Mouse (Mus musculus): Measurements from ENCODE around the gene Kcnk5.

DNA sequence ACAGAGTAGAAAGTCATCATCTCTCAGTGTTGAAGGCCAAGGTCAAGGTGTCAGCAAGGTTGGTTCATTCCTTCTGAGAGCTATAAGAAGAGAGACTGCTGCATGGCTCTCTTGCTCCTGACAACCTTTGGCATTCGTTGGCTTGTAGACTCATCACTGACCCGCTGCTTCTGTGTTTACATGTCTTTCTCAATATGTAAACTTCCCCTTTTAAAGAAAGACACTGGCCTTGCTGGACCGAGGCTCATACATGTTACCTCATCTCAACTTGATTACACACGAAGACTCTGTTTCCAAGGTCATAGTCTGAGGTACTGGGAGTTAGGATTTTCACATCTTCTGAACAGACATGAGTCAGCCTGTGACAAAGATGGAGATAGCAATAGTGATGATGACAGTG lies 24.1 kb upstream of the Kcnk5 start:
- no peak for TF ChIP-seq POLR2A (IDR thresholded peaks at IDR 0.05; ENCODE audit: low read depth, low read length)
- TF ChIP-seq CTCF (conservative IDR thresholded peaks at IDR 0.05; ENCODE audit: insufficient read depth, insufficient read length, low read depth, low read length) = no peak
